Mouse (Mus musculus) adrenal gland, postnatal 36 days (tissue): ENCODE data around the gene Rhag. TPM values are rescaled to one million over a fixed set of nuclear protein-coding genes. Genes with fewer than 3 reads are reported as not detected.

Experiments used
- DNase-seq, 2 experiments: peaks; one replicate each; pipeline ENCODE4 v3.0.0; 2021; ENCODE audit warnings: mixed read lengths in 1 of 2
- long read RNA-seq, 2 experiments: library from polyadenylated mRNA; stranded (forward); transcript quantifications; one replicate each; pipeline ENCODE4 v2.0.0; 2021; ENCODE audit warnings: borderline sequencing depth in 2 of 2
- total RNA-seq, 2 experiments: library from RNA; stranded (reverse); gene quantifications; 2 replicates each; pipeline ENCODE4 v1.2.3; 2021

Gene Rhag
- total RNA-seq = not detected
- long read RNA-seq, experiment 1 = 0 reads
- long read RNA-seq, experiment 2 = 0 reads

GRCm38 (mm10) chr17:40810934-40811333, at the start of gene Rhag:
Gene Rhag, plus strand, starts transcription at chr17:40811126.
- no peak for DNase-seq

DNA sequence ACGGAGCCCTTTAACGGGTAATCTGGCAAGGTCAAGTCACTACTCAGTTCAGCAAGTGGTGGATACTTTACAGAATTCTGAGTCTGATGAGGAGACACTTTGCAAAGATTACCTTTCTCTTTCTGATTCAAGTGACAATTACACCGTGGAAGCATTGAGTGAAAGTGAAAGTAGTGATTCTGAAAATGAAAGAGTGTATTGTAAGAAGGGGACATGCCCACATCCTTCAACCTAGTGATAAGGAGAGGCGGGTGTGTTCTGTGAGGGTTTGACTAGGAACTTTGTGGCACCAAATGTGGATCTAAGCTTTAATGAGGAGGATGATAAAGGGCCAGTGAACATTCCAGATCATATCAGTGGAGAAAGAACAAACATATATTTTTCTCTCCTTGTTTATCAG, 47.3 kb upstream of the Rhag start:
- DNase-seq = no peak

- no peak for DNase-seq
Measured at GRCm38 (mm10) chr17:40767120-40767519, 43.8 kb upstream of the Rhag start.

- DNase-seq = no peak
Measured at GRCm38 (mm10) chr17:40789877-40790276, 21.0 kb upstream of the Rhag start.

GRCm38 (mm10) chr17:40793921-40794854, 16.7 kb upstream of the Rhag start:
- peak; percentile 12 to 26 for DNase-seq

- DNase-seq = no peak
Measured at GRCm38 (mm10) chr17:40802707-40803340, 8.1 kb upstream of the Rhag start.

GRCm38 (mm10) chr17:40806550-40806949, 4.4 kb upstream of the Rhag start:
- no peak for DNase-seq

DNA sequence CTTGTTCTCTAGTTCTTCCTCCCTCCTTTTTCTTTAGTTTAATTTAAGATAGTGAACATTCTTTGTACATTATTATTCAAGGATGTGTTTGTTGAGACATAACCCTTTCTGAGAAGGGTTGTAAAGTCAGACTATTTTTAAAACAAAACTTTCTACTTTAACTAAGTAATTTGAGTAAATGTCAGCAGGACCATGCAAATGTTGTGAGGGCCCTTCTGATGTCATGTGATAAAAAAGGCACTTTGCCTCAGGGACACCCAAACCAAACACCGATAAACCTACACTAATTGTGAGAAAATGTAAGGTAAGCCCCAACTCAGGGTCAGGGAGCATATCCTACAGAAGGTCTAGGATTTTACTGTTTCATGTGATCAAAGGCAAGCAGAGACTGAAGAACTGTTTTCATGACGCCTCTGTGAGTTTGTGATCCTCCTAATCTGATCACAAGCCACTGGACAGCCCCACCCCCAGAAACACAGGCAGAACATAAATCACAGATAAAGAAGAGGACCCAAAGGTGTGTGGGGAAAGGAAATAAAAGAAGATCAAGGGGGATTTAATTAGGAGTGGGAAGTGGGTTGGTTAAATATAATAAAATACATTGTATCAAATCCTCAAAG, 3.9 kb upstream of the Rhag start, which contains the start of gene Crisp2:
Gene Crisp2, minus strand, starts transcription at position 51 of the 620 bp plus-strand sequence.
- no peak for DNase-seq

DNA sequence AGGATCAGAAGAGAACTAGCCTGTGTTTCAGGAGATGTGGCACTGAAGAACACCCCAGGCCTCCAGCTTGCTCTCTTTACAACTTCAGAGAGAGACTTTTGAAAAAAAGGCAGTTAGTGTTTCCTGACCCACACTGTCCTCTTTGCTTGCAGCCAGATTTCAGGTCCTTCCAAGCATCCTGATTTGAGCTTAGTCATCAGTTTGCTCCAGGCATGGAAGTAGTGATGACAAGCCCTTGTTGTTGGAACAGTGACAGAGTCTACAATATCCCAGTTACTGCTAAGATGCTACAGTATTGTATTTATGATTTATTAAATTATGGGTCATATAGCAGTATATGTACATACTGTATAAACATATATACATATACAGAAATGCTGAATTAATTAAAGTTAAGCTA, 2.9 kb upstream of the Rhag start:
- DNase-seq = no peak

DNA sequence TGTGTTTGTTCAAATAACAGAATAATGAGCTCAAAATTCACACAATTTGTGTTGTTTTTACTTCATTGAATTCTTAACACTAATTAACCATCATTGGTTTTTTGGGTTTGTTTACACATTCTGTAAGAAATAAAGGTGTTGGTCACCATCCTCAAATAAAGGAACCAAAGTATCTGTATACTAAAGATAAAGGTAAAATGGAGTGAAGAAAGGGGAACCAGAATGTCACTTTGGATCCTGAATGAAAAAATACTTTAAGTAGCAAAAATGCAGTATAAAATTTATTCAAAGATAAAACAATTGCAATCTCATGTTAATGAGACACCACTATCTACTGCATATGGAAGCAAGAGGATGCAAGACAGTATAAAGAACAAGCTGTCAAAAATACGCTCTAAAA, 634 bp downstream of the Rhag start:
- no peak for DNase-seq

GRCm38 (mm10) chr17:40812259-40812658, 1.3 kb downstream of the Rhag start:
- no peak for DNase-seq

DNA sequence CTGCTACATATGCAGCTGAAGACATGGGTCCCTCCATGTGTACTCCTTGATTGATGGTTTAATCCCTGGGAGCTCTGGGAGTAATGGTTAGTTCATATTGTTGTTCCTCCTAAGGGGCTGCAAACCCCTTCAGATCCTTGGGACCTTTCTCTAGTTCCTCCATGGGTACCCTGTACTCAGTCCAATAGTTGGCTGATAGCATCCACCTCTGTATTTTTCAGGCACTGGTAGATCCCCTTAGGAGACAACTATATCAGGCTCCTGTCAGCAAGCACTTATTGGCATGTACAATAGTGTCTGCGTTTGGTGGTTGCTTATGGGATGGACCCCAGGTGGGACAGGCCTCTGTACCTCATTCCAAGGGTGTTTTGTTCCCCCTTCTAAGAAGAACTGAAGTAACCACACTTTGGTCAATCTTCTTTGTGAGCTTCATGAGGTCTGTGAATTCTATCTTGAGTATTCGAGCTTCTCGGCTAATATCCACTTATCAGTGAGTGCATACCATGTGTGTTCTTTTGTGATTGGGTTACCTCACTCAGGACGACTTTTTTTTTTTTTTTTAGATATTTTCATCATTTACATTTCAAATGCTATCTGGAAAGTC, 6.5 kb downstream of the Rhag start:
- no peak for DNase-seq

DNA sequence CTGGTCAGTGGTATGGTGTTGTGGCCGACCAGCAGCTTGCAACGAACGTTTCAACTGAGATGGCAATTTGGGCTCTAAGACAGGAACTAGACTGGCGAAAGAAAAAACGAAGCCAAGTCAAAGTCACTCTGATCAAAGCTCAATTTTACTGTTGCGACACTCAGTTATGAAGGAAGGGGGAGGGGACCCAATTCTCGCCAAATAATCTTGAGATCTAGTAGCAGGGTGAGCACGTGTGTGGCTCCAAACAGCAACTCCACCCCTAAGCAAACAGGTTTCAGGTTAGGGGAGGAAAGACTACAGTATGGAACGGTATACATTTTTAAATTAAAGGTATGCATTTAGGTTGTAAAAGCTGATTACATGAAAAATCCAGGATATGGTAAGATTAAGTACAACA, 10.6 kb downstream of the Rhag start:
- DNase-seq = no peak

- no peak for DNase-seq
Measured at GRCm38 (mm10) chr17:40823817-40824216, 12.9 kb downstream of the Rhag start.

- peak; percentile 37 to 46 for DNase-seq
Measured at GRCm38 (mm10) chr17:40824549-40824948, 13.6 kb downstream of the Rhag start.

- DNase-seq = no peak
Measured at GRCm38 (mm10) chr17:40831870-40832269, 20.9 kb downstream of the Rhag start.

GRCm38 (mm10) chr17:40837308-40837707, 26.4 kb downstream of the Rhag start:
- DNase-seq = no peak

- DNase-seq = peak in 1 of 2 experiments; percentile 17
Measured at GRCm38 (mm10) chr17:40855065-40855464, 44.1 kb downstream of the Rhag start.

- DNase-seq = no peak
Measured at GRCm38 (mm10) chr17:40868952-40869747, 58.2 kb downstream of the Rhag start.

DNA sequence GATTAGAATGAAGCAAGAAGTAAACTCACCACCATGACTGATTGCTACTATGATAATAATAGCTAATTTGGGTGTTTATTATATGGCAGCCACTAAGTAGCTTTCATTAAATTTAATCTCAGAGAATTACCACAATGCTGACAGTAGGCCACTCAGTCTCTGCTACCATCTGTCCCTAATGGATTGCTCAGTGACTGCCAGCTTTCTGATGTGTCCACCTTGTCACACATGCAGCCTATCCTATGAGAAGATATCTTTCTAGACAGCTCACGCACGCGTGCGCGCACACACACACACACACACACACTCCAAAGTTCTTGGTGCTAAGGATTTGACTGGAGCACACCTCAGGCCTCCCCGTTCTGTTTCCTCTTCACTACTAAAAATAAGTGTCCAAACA, 61.7 kb downstream of the Rhag start:
- DNase-seq = no peak

- peak; percentile 15 to 16 for DNase-seq
Measured at GRCm38 (mm10) chr17:40873582-40874011, 62.7 kb downstream of the Rhag start.
